Mouse (Mus musculus) adrenal gland, adult 8-10 months (tissue): ENCODE measurements at regions not wholly inside any gene's neighbourhood (a gene's known extent, or its start where the extent isn't known, plus 50 kb on each side); places are given as distances from the start of the nearest gene placed in this dataset.
A peak's percentile ranks its signal among the peaks of the same experiment; 100 is the strongest.
"Not testable (repeated sequence)": the region's sequence is repeated elsewhere in the genome, so short reads cannot be mapped to it uniquely, and the experiment has no call there.

Source experiments
- DNase-seq: peaks from one replicate; pipeline ENCODE4 v3.0.0; 2022

- no peak for DNase-seq
Measured at GRCm38 (mm10) chr1:79379736-79380135, 60.2 kb downstream of the Scg2 start.

DNA sequence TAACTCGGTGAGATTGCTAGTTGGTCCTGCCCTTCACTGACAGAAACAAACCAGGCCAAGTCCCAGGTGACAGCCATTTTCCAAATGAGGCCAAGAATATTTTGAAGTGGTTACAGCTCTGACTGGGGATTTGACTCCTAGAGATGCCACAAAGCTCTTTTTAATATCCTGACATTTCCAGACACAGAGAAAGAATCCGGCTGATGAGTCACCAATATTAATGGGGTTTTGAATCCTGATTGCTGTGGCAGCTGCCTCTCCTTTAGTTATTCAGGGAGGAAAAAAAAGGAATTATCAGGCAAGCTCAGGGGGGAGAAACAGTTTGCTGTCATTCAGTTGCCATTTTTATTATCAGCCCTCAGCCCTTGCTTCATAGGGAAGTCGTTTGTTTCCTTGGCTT, 65.1 kb downstream of the Scg2 start:
- no peak for DNase-seq

DNA sequence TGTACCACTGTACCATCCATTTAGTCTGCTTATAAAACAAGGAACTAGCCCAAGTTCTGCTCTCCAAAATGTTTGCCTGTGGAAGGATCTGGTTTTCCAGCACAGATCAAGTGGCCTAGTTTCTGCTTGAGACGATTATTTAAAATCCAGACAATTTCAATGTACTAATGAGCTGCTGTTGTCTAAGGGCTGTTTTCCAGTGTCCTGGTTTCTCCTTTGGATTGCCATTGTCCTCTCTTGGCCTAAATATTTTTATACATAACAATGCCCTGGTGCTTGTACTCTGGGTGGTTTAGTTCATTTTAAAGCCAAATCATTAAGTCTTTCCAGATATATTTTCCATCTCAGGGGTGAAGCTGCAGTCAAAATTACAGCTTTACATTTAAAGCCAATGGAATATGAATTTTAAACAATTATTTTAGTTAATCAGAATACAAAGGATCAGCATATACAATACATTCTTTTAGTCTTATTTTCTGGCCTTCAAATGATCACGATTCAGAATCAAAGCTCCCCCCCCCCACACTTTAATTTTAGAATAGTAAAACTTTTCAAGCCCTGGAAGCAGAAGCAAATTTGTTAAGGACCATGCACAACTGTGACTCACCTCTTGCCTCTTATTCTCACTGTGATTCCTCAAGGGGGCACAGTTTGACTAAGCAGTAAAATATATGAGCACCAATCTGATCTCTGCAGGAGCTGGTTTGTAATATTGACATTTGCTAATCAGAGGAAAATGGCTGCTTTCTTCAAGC, 82.5 kb downstream of the Scg2 start:
- DNase-seq = no peak

- DNase-seq = no peak
Measured at GRCm38 (mm10) chr1:79346511-79346910, 93.4 kb downstream of the Scg2 start.

GRCm38 (mm10) chr1:79335480-79336114, 104.3 kb downstream of the Scg2 start:
- no peak for DNase-seq

GRCm38 (mm10) chr1:79317194-79317593, 122.7 kb downstream of the Scg2 start:
- DNase-seq = no peak

GRCm38 (mm10) chr1:79314774-79315173, 125.1 kb downstream of the Scg2 start:
- DNase-seq = no peak

DNA sequence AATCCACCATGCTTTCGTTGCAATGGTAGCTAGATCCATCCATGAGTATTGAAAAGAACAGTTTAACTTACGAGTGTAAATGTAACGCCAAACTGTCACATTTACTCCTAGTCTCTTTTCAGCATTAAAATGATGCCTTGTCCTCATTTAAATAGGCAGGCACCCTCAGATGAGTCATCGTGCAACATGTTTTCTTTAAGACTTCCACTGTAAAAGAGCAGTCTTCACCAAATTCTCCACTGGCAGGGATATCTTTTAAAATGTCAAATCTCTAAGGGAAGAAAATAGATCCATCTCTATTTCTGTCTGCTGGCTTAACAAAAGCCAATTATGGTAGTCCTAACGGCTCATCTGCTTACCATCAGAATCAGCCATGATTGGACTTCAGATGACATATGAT, 127.8 kb downstream of the Scg2 start:
- DNase-seq = no peak

- DNase-seq = no peak
Measured at GRCm38 (mm10) chr1:79303602-79304001, 136.3 kb downstream of the Scg2 start.

DNA sequence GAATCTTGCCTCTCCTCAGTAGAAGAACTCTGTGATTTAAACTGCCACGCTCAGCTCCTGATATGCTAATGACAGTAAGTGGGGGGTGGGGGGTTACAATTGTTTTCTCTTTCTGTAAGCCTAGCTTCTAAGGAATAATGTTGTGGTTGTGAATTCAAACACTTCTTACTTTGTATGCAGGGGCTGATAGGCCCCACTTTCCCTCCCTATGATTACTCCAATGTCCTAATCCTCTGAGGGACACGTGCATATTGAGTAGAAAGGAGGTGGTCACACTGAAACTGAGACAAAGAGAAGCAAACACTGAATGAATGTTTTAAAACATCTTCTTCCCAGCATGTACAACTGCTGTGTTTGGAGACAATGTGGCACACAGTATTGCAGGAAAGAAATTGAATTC, 140.3 kb downstream of the Scg2 start:
- DNase-seq = no peak

GRCm38 (mm10) chr1:79259726-79260125, 180.2 kb downstream of the Scg2 start:
- DNase-seq = no peak

GRCm38 (mm10) chr1:79212970-79213369, 226.9 kb downstream of the Scg2 start:
- DNase-seq = no peak

DNA sequence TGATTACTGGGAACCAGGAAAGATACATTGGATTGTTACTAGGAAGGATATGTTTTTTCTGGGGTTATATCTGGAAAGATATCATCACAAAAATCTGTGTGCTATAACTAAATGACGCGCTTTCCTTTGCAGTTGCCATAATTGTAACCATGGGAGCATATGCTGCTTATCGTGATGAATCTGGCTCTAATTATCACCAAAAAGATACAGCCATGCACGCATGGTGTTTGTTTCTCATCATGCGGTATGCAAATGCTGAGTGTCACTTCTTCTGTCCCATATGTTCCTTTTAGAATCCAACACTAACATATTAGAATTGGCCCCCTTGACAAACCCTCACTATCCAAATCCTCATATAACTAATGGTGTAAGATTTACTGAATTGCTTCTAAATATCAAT, 227.4 kb downstream of the Scg2 start:
- DNase-seq = no peak

DNA sequence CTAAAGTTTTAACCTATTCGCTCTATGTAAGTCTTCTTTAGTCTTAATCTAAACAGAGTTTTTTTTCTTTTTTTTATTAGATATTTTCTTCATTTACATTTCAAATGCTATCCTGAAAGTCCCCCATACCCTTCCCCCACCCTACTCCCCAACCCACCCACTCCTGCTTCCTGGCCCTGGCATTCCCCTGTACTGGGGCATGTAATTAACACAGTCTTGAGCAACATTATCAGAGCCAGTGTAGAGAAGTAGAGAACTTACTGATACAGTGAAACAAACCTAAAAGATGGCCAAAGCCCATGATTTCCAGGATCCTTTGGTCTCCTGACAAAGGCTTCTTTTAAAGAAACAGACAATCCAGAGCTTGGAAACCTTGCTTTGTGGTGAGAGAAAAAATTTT, 227.9 kb downstream of the Scg2 start:
- DNase-seq = not testable (repeated sequence)

GRCm38 (mm10) chr1:79207207-79207606, 232.7 kb downstream of the Scg2 start:
- no peak for DNase-seq

DNA sequence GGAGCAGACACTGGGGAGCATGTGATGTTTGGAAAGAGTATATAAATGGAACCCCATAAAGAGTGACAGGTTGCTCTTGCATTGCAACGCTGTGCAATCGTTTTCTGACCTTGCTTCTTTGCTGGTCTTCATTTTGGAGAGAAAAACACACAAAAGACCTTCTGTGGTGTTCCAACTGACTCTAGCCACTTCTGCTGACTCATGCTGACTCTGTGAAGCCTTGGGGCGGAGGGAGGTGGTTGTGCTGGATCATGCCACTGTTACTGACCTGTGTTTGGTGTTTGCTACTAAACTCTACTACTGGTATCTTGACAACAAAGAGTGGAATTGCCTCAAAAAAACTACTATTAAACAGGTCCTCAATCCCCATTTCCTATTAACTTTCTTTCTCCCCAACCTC, 242.2 kb downstream of the Scg2 start:
- DNase-seq = peak; percentile 25

- DNase-seq = no peak
Measured at GRCm38 (mm10) chr1:79191031-79191430, 248.9 kb downstream of the Scg2 start.

DNA sequence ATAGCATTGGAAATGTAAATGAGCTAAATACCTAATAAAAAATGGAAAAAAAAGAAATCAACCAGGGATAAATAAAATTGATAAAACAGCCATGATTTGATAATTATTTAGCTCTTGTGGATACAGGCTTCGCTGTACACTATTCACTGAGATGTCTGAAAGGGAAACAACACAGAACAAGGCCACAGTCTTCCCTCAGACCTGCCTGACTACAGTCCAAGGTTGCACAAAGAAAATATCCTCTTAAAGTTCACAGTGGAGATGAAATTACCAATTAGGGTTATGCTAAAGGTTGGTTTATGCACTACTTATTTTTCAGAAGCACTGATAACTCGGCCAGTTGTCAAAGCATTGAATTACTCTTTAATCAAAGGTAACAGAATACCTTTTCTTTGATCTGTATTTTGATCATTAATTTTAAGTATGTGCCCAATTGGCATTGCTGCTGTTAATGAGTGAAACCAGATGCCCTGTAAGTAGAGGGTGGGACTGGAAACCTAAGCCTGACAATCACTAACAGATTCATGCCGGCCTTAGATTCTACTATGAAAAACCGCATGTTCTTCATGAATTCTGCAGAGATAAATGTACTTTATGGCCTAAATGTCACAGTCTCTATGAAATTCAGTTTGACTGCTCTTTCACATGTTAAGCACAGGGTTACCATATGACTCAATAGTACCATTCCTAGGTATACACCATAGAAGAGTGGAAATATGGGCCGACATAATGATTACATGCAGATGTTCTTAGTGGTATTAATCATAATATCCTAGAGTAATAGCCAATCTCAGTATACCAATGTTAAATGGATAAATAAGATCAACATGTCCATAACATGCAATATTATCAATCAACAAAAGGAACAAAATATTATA, 256.1 kb downstream of the Scg2 start:
- no peak for DNase-seq

DNA sequence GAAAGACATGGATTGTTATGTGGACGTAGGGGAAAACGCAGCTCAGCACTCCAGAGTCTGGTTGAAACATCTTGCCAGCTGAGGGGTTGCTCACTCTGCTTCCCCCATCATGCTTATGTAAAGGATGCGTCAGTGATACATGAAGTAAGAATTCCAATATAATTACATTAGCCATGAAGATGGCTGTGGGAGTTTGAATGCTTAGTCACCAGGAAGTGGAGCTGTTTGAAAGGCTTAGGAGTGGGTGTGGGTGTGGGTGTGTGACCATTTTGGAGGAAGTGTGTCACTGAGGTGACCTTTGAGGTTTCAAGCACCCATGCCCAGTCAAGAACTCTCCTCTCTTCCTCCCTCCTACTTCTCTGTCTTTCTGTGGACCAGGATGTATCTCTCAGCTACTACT, 295.8 kb downstream of the Scg2 start:
- no peak for DNase-seq
